Mouse (Mus musculus) G1E-ER4 (cell line): ENCODE data around the gene Smim11. TPM values are rescaled to one million over a fixed set of nuclear protein-coding genes. Genes with fewer than 3 reads are reported as not detected.

Experiments
- GATA1 ChIP-seq: IDR thresholded peaks from one replicate; pipeline ENCODE4 v1.8.0; 2012; ENCODE audit warnings: low read length, inconsistent platforms
- polyA plus RNA-seq: library from polyadenylated mRNA; stranded (reverse); fragments of >175 nt; gene quantifications from 2 replicates; pipeline ENCODE4 v1.2.3, GENCODE M21; 2012

Smim11 gene
- polyA plus RNA-seq: 3.7 and 4.7 TPM in 2 replicates

DNA sequence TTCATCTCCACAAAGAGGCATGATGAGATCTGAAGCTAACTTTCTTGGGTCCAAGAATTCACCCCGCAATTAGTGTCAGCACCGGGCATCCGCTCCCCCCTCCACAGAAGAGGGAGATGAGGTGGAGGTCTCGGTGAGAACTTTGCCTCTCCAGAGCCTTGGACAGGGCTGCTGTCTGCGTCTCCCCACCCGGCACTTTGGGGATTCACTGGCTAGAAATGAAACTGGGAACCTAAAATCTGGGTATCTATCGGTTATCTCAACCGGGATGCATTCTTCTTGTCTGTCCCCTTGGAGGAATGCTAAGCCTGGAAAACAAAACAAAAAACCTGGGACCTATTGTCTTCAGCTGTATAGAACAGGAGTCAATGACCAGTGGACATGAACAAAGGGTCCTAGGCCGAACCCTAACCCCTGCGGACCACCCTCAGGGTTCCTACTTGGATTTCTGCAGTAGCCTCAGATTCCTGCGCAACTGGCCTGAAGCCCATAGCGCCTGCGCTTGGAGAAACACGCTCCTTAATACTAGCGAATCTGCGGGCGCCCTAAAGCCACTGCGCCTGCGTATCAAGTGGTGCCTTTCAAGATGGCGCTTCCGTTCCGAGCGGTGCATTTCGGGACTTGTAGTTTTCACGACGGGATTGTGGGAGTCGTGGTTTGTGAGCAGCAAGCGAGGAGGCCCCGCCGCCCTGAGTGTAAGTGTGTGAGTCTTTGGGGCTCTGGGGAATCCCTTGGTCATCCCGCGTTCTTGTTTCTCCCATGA, at the start of gene Smim11:
TSS of gene Smim11 (plus strand) at position 638 of the 763 bp plus-strand sequence.
- no peak for TF ChIP-seq GATA1

DNA sequence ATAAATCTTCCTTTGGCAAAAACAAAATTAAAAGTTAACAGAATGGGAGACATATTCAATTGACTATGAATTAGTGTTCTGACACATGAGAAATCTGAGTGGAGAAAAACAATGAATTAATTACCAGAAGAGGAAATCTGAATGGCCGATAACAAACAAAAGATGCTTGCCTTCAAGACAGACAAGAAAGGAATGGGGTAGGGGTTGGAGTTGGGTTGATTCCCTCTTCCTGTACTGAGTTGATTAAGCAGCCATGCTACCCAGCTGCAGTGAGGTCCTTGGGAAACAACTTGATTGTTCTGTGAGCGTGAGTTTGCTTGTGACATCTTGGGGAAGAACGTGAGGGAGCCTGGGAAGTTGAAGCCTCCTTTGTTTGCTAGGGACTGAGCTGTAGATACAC, 46.8 kb upstream of the Smim11 start:
- TF ChIP-seq GATA1: no peak

GRCm38 (mm10) chr16:92267861-92268260, 33.2 kb upstream of the Smim11 start:
- TF ChIP-seq GATA1: no peak

DNA sequence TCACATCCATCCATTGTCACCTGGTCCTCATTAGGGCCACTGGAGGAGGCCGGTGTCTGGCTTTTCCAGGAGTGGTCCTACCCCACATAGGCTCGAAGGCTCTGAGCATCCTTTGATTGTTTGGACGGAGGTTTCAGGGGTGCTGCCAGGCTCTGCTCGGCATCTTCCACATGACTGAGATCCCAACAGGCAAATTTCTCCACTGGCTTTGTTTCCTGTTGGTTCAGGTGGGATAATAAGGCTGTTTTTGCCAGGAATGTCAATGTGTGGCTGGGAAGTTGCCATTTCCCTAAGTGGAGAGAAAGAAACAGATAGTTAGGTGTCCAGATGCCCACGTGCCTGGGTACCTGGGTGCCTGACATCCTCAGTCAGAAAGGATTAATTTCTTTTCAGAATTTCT, 26.6 kb upstream of the Smim11 start:
- TF ChIP-seq GATA1: no peak

- TF ChIP-seq GATA1: no peak
Measured at GRCm38 (mm10) chr16:92275526-92275925, 25.6 kb upstream of the Smim11 start.

GRCm38 (mm10) chr16:92282671-92283070, 18.4 kb upstream of the Smim11 start:
- TF ChIP-seq GATA1: no peak

- TF ChIP-seq GATA1: no peak
Measured at GRCm38 (mm10) chr16:92285068-92285467, 16.0 kb upstream of the Smim11 start.

GRCm38 (mm10) chr16:92286609-92287008, 14.5 kb upstream of the Smim11 start:
- no peak for TF ChIP-seq GATA1

DNA sequence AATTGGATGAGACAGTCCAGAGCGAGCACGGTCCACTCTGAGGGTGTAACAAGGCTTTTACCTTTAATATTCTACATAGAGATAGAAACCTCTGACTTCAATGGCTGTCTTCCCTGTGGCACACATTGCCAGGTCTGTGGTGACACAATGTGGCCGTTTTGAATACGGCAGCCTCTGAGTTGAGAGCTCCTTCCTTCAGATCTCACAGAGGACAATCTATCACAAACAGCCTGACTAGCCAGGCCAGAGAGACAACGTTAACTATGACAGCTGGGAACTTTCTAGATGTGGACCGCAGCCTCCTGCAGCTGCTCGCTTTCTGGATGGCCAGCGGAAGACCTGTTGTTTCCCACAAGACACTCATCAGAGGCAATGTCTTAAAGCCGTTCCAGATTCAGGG, 12.3 kb upstream of the Smim11 start:
- no peak for TF ChIP-seq GATA1

DNA sequence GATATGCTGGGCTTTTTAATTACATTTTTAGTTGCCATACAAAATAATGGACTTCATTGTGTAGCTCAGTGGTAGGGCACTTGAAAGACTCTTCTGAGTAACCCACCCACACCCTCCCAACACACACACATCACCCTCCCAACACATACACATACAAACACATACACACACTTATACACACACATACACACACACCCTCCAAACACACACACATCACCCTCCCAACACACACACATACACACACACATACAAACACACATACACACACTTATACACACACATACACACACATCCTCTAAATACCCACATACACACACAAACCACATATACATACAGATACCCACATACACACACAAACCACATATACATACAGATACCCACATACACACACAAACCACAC, 11.0 kb upstream of the Smim11 start:
- TF ChIP-seq GATA1: no peak

GRCm38 (mm10) chr16:92292101-92292500, 9.0 kb upstream of the Smim11 start, which contains the start of gene Kcne2:
Kcne2 (plus strand) TSS chr16:92292389.
- TF ChIP-seq GATA1: no peak

DNA sequence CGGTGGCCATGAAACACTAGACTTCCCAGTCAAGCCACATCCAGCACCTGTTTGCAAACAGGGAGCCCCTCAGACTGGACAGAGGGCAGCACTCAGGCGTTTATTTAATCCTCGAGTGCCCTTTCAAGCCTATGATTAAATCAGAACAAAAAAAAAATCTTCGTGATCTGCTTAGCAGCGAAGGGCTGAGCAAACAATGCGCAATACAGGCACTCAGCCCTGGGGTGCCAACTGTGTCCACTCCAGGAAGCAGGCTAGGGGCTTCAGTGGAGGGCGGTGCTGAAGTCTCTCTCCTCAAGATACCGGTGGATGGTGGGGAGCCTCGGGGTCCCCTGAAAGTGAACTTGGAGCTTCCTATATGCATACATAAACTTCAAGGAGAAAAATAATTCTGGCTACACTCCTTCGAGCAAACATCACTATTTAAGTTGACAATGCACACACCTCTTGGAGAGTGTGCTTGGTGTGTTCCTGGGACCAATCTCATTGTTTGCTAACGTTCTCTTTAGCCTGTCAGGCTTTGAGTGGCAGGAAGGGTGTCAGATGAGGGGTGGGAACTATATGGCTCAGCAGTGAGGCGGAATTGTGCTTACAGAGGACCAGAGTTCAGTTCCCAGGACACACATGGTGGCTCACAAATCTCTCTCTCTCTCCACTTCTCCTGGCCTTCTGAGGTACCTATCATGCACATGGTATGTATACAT, 6.7 kb upstream of the Smim11 start:
- TF ChIP-seq GATA1: no peak

- no peak for TF ChIP-seq GATA1
Measured at GRCm38 (mm10) chr16:92295328-92295727, 5.8 kb upstream of the Smim11 start.

GRCm38 (mm10) chr16:92301412-92301806, 323 bp downstream of the Smim11 start:
- no peak for TF ChIP-seq GATA1

- no peak for TF ChIP-seq GATA1
Measured at GRCm38 (mm10) chr16:92301989-92302388, 903 bp downstream of the Smim11 start.

DNA sequence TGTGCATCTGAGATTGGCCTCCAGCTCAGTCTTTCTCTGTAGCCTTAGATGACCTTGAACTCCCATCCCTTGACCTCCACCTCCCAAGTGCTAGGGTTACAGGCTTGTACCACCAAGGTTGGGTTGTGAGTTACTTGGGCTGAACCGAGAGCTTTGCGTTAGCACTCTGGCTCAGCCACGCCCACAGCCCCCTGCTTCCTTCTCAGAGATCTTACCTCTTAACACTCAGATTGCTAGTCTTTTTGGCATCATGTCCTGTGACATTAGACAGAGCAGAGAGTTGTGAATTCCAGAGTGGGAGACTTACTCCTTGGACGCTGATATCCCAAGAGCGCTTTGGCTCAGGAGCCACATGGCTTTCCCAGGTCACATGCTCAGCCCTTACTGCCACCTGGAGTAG, 1.4 kb downstream of the Smim11 start:
- no peak for TF ChIP-seq GATA1

GRCm38 (mm10) chr16:92305519-92305918, 4.4 kb downstream of the Smim11 start:
- TF ChIP-seq GATA1: no peak
